Mouse (Mus musculus) intestine, embryonic 15.5 days (tissue): Measurements from ENCODE around the gene Slc39a11. TPM values are rescaled to one million over a fixed set of nuclear protein-coding genes. Genes with fewer than 3 reads are reported as not detected.

Experiments
- ATAC-seq: fragments of 200-750 bp; cut with Nextera tagmentation; 2 replicates; pipeline ENCODE4 v1.8.0; 2017; ENCODE audit warnings: moderate TSS enrichment, moderate library complexity
- H3K27ac ChIP-seq: fragments of 300-500 bp; sonication (generic); 2 replicates; pipeline ENCODE4 v1.5.1; 2015; ENCODE audit warnings: mild to moderate bottlenecking, inconsistent platforms
- H3K27me3 ChIP-seq: fragments of 300-500 bp; sonication (generic); replicated peaks from 2 replicates; pipeline ENCODE4 v1.6.1; 2015; ENCODE audit warnings: inconsistent platforms
- H3K36me3 ChIP-seq: fragments of 300-500 bp; sonication (generic); 2 replicates; pipeline ENCODE4 v1.6.1; 2015; ENCODE audit warnings: inconsistent platforms
- H3K4me1 ChIP-seq: fragments of 300-500 bp; sonication (generic); replicated peaks from 2 replicates; pipeline ENCODE4 v1.6.1; 2015; ENCODE audit warnings: inconsistent platforms
- H3K4me2 ChIP-seq: fragments of 300-500 bp; sonication (generic); replicated peaks from 2 replicates; pipeline ENCODE4 v1.6.1; 2015; ENCODE audit warnings: mild to moderate bottlenecking, inconsistent platforms
- H3K4me3 ChIP-seq: fragments of 300-500 bp; sonication (generic); replicated peaks from 2 replicates; pipeline ENCODE4 v1.5.1; 2015; ENCODE audit warnings: inconsistent platforms
- H3K9ac ChIP-seq: fragments of 300-500 bp; sonication (generic); 2 replicates; pipeline ENCODE4 v1.6.1; 2015; ENCODE audit warnings: inconsistent platforms
- H3K9me3 ChIP-seq: fragments of 300-500 bp; sonication (generic); 2 replicates; pipeline ENCODE4 v1.6.1; 2016; ENCODE audit warnings: inconsistent platforms
- WGBS: fragments of 180-500 bp; shearing (Covaris S2); methylation state at CpG from one replicate; pipeline ENCODE4 v1.1.7; 2015; 5-methylcytosine and 5-hydroxymethylcytosine counted together
- polyA plus RNA-seq: library from polyadenylated mRNA; unstranded; fragments of >200 nt; fragmentation: Nextera tagmentation; extraction: Ambion mirVana; gene quantifications from 2 replicates; pipeline ENCODE4 v1.2.1, GENCODE M21; 2015

Slc39a11 gene
- polyA plus RNA-seq, 1 experiment from 2014 or later, result 40.8 TPM

DNA sequence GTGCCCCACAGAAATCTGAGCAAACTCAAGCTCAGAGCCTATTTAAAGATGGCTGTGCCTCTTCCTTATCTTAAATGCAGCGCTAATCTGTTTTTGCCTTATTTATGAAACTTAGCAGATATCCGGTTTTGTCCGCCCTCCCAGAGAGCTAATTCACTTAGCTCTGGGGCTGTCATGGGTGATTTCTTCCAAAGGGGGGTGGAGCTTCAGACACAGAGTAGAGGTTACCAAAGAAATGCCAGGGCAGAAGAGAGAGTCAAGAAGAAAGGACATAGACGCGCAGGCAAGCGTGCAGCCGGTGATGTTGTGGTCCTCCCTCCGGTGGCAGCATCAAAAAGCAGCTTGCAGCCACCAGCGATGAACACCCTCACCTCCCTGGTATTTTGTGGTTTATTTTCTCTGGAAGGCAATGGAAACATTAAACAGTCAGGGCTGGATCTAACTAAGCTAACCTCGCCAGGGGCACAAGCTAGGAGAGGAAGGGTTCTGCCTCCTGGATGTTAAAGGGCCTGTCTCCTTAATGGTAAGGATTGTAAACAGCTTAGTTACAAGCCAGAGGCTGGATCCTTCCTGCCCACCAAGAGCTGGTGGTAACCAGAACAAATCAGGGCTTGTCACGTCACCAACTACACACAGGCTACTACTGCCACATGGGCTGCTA is 103.5 kb downstream of the Slc39a11 start:
- Histone ChIP-seq H3K9me3 (no peaks in the 10 kb centered on the region), H3K27ac (no peak overlapping the region), H3K9ac (no peak overlapping the region), H3K4me1 (no peaks in the 10 kb centered on the region), H3K4me2 (no peak overlapping the region), H3K27me3 (no peaks in the 10 kb centered on the region), H3K4me3 (no peak overlapping the region), H3K36me3 (no peaks in the 10 kb centered on the region)
- 60% methylated on average over 11 of the region's 11 CpGs for WGBS
- no peak for ATAC-seq

DNA sequence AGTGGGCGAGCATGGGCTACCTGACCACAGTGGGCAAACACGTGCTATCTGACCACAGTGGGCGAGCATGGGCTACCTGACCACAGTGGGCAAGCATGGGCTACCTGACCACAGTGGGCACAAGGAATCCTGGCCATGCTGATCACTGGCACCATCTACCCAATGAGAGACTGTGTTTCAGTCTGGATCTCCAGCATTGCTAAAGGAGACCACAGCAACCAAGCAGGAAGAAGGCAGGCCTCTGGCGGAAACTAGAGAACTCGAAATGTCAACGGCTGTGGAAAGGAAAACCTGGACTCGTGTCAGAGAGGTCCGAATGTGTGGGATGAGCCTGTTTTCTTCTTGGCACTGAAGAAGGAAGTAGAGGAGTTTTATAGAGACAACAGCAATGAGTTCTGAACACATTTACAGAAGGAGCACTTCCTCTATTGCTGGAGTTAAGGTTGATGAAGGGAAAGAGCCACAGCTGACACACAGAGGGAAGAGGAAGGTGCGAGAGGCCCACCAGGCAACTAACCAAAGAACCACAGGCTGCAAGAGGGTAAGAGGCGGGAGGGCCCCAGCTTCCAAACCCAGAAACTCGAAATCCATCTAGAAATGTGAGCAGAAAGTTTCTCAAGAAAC is 105.8 kb downstream of the Slc39a11 start:
- Histone ChIP-seq H3K4me2 (no peak overlapping the region), H3K9me3 (no peaks in the 10 kb centered on the region), H3K36me3 (no peaks in the 10 kb centered on the region), H3K27ac (no peak overlapping the region), H3K4me3 (no peak overlapping the region), H3K4me1 (no peaks in the 10 kb centered on the region), H3K9ac (no peak overlapping the region), H3K27me3 (no peaks in the 10 kb centered on the region)
- WGBS, result 90% methylated on average over 11 of the region's 11 CpGs
- no peak for ATAC-seq

GRCm38 (mm10) chr11:113541073-113541472 is 108.8 kb downstream of the Slc39a11 start:
- Histone ChIP-seq H3K36me3 (no peaks in the 10 kb centered on the region), H3K4me3 (no peak overlapping the region), H3K27me3 (no peaks in the 10 kb centered on the region), H3K4me1 (no peaks in the 10 kb centered on the region), H3K4me2 (no peak overlapping the region), H3K9ac (no peak overlapping the region), H3K9me3 (no peaks in the 10 kb centered on the region), H3K27ac (no peak overlapping the region)
- ATAC-seq, result no peak
- 94% methylated on average over 8 of the region's 8 CpGs for WGBS

DNA sequence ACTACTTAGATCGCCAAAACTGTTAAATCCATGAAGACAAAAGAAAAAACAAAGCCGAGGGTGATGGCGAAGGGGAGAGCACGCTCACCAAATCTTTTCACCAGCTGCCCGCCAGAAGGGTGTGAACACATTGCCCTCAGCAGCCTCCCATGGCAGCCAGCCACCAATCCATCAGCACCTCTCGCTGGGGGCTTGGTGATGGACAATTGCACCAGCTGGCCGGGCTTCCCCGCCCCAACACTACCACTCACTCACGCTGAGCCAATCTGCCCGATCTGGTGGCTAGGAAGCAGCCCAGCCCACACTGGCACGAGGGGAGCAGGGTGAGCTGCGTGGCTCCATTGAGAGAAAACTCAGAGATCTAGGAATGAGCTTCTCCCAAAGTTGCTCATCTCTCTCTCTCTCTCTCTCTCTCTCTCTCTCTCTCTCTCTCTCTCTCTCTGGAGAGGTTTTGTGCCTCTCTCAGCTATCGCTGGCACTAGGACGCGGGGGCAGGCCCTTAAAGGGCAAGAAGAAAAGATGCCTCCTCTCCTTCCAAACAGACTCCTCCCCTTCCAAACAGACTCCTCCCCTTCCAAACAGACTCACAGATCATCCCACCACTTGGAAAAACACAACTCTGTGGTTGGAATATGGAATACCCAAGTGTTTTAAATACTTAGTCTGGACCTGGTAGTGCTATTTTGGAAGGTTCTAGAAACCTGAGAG is 110.2 kb downstream of the Slc39a11 start:
- no peak overlapping the region for H3K4me2 ChIP-seq
- no peaks in the 10 kb centered on the region for H3K4me1 ChIP-seq
- H3K36me3 ChIP-seq, result no peaks in the 10 kb centered on the region
- H3K27me3 ChIP-seq, result no peaks in the 10 kb centered on the region
- no peaks in the 10 kb centered on the region for H3K9me3 ChIP-seq
- H3K4me3 ChIP-seq, result no peak overlapping the region
- 55% methylated on average over 15 of the region's 15 CpGs for WGBS
- no peak overlapping the region for H3K9ac ChIP-seq
- ATAC-seq, result no peak
- H3K27ac ChIP-seq, result no peak overlapping the region

GRCm38 (mm10) chr11:113539079-113539478 is 110.8 kb downstream of the Slc39a11 start:
- no peaks in the 10 kb centered on the region for H3K4me1 ChIP-seq
- H3K27me3 ChIP-seq, result no peaks in the 10 kb centered on the region
- H3K4me3 ChIP-seq, result no peak overlapping the region
- no peak overlapping the region for H3K9ac ChIP-seq
- WGBS, result 78% methylated on average over 6 of the region's 6 CpGs
- H3K36me3 ChIP-seq, result no peaks in the 10 kb centered on the region
- no peak overlapping the region for H3K4me2 ChIP-seq
- H3K9me3 ChIP-seq, result no peaks in the 10 kb centered on the region
- H3K27ac ChIP-seq, result no peak overlapping the region
- no peak for ATAC-seq

- H3K4me2 ChIP-seq, result no peak overlapping the region
- no peak overlapping the region for H3K27ac ChIP-seq
- no peaks in the 10 kb centered on the region for H3K4me1 ChIP-seq
- no peak for ATAC-seq
- H3K4me3 ChIP-seq, result no peak overlapping the region
- WGBS, result 86% methylated on average over 4 of the region's 4 CpGs
- H3K27me3 ChIP-seq, result no peaks in the 10 kb centered on the region
- no peaks in the 10 kb centered on the region for H3K36me3 ChIP-seq
- no peak overlapping the region for H3K9ac ChIP-seq
- H3K9me3 ChIP-seq, result no peaks in the 10 kb centered on the region
Measured at GRCm38 (mm10) chr11:113538406-113538917, 111.4 kb downstream of the Slc39a11 start.

- ATAC-seq, result no peak
Measured at GRCm38 (mm10) chr11:113537715-113538114, 112.2 kb downstream of the Slc39a11 start.

GRCm38 (mm10) chr11:113537199-113537586 is 112.7 kb downstream of the Slc39a11 start:
- ATAC-seq, result no peak

More at GRCm38 (mm10) chr11:113537715-113538114, 112.2 kb downstream of the Slc39a11 start:
- no peaks in the 10 kb centered on the region for H3K9me3 ChIP-seq
- H3K36me3 ChIP-seq, result no peaks in the 10 kb centered on the region
- H3K4me2 ChIP-seq, result no peak overlapping the region
- H3K27me3 ChIP-seq, result no peaks in the 10 kb centered on the region
- WGBS, result 83% methylated on average over 7 of the region's 7 CpGs
- H3K4me1 ChIP-seq, result no peaks in the 10 kb centered on the region
- H3K4me3 ChIP-seq, result no peak overlapping the region
- H3K27ac ChIP-seq, result no peak overlapping the region
- no peak overlapping the region for H3K9ac ChIP-seq

GRCm38 (mm10) chr11:113536308-113537198 is 113.3 kb downstream of the Slc39a11 start:
- Histone ChIP-seq H3K4me1 (no peaks in the 10 kb centered on the region), H3K9ac (no peak overlapping the region), H3K27me3 (no peaks in the 10 kb centered on the region), H3K27ac (no peak overlapping the region), H3K4me2 (no peak overlapping the region), H3K4me3 (no peak overlapping the region), H3K36me3 (no peaks in the 10 kb centered on the region), H3K9me3 (no peaks in the 10 kb centered on the region)
- no peak for ATAC-seq
- WGBS, result 83% methylated on average over 16 of the region's 16 CpGs

More at GRCm38 (mm10) chr11:113537199-113537586, 112.7 kb downstream of the Slc39a11 start:
- Histone ChIP-seq H3K27ac (no peak overlapping the region), H3K9me3 (no peaks in the 10 kb centered on the region), H3K4me3 (no peak overlapping the region), H3K27me3 (no peaks in the 10 kb centered on the region), H3K36me3 (no peaks in the 10 kb centered on the region), H3K4me1 (no peaks in the 10 kb centered on the region), H3K4me2 (no peak overlapping the region), H3K9ac (no peak overlapping the region)
- whole genome bisulfite sequencing, result 77% methylated on average over 8 of the region's 8 CpGs

- ATAC-seq, result no peak
- H3K4me3 ChIP-seq, result no peak overlapping the region
- H3K4me1 ChIP-seq, result no peaks in the 10 kb centered on the region
- H3K36me3 ChIP-seq, result no peaks in the 10 kb centered on the region
- WGBS, result 77% methylated on average over 11 of the region's 11 CpGs
- no peaks in the 10 kb centered on the region for H3K27me3 ChIP-seq
- H3K27ac ChIP-seq, result no peak overlapping the region
- no peak overlapping the region for H3K4me2 ChIP-seq
- H3K9me3 ChIP-seq, result no peaks in the 10 kb centered on the region
- H3K9ac ChIP-seq, result no peak overlapping the region
Measured at GRCm38 (mm10) chr11:113534341-113534740, 115.5 kb downstream of the Slc39a11 start.

GRCm38 (mm10) chr11:113533931-113534330 is 115.9 kb downstream of the Slc39a11 start:
- Histone ChIP-seq H3K27ac (no peak overlapping the region), H3K4me3 (no peak overlapping the region), H3K36me3 (no peaks in the 10 kb centered on the region), H3K9ac (no peak overlapping the region), H3K4me2 (no peak overlapping the region), H3K27me3 (no peaks in the 10 kb centered on the region), H3K4me1 (no peaks in the 10 kb centered on the region), H3K9me3 (no peaks in the 10 kb centered on the region)
- no peak for ATAC-seq
- WGBS, result 53% methylated on average over 7 of the region's 7 CpGs

- 92% methylated on average over 3 of the region's 3 CpGs for WGBS
- Histone ChIP-seq H3K4me1 (no peaks in the 10 kb centered on the region), H3K27me3 (no peaks in the 10 kb centered on the region), H3K4me3 (no peak overlapping the region), H3K4me2 (no peak overlapping the region), H3K36me3 (no peaks in the 10 kb centered on the region), H3K9ac (no peak overlapping the region), H3K9me3 (no peaks in the 10 kb centered on the region), H3K27ac (no peak overlapping the region)
- ATAC-seq, result no peak
Measured at GRCm38 (mm10) chr11:113528391-113528790, 121.5 kb downstream of the Slc39a11 start.
